Mouse (Mus musculus) right cerebral cortex, postnatal 25 days (tissue): ENCODE measurements around the gene Phox2b.

Experiments
- DNase-seq: peaks from one replicate; pipeline ENCODE4 v3.0.0; 2022

Phox2b gene

DNA sequence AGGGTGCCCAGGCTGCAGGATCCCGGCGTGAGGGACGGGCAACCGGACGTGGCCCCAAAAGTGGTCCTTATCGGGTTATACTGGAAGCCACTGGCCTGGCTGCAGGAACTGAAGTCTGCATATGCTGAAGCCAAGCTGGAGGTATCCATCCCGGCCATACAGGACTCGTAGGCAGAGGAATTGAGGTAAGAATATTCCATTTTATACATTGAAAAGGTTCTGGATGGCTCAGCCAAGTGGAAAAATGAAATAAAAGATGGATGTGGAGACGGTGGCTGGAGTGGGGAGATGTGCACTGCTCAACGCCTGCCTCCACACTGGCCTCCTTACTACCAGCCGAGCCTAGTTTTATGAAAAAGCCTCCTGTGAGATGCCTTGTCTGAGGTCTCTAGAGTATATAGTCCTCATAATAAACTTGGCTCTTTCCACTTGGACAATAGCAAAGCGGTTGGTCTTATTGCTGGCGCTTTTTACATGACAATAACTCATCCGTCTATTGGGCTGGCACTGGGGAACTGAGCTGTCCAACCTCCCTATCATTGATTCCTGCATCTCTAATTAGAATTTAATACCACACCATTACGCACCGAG is at the start of gene Phox2b:
TSS of gene Phox2b (minus strand) at position 569 of the 591 bp plus-strand sequence.
- DNase-seq, result peak; percentile 24

GRCm38 (mm10) chr5:67142622-67143021 is 43.5 kb upstream of the Phox2b start:
- no peak for DNase-seq

GRCm38 (mm10) chr5:67139052-67140015 is 40.2 kb upstream of the Phox2b start:
- DNase-seq, result no peak

DNA sequence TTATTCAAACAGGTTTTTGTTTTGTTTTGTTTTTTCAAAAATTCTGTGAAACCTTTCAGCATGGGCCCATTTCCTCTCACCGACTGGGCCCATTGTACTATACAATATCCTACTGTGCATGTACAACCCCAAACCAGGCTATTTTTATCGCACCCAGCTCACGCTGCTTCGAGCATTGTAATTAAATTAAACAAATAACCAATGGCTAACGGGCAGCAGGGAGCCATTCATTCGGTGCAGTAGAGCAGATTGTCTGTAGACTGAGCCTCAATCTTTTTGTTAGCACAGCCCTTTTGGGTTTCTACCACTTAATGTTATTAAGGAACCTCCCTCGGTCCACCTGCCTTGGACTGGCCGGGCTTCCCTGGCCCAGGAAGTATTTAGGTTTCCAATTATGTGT is 39.5 kb upstream of the Phox2b start:
- DNase-seq, result no peak

GRCm38 (mm10) chr5:67134698-67135097 is 35.6 kb upstream of the Phox2b start:
- DNase-seq, result no peak

DNA sequence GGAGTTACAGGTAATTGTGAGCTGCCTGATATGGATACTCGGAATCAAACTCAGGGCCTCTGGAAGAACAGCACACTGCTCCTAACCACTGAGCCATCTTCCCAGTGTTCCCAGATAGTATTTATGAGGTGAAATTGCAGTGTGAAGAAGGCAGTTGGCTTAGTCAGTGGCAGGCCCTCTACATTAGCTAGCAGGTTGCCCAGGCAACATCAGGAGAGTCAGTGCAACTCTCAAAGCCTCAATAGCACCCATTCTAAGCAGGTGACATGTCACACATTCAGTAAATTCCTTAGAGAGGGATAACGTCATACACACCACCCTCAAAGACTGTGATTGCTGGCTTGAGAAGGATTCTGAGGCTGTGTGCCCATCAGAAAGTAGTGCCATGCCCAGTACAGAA is 32.6 kb upstream of the Phox2b start:
- DNase-seq, result no peak

DNA sequence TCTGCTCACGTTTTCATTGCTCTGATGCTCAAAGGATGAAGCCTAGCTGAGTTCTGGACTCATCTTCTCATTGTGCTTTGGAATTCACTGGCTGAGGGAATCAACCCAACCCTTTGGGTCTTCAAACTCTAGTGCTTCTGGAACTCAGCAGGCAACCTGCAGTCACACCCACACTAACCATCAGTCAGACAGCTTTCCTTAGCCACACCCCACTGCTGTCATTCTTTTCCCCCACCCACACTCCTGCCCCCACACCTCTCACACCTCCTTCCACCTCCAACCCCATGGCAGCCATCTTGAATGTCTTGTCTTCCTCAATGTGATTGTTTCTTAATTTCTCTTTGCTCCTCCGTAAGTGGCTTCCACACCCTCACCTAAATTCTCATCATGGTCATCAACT is 7.2 kb upstream of the Phox2b start:
- no peak for DNase-seq

GRCm38 (mm10) chr5:67103016-67103415 is 3.9 kb upstream of the Phox2b start:
- DNase-seq, result no peak

- DNase-seq, result peak; percentile 4
These were observed 2.9 kb upstream of the Phox2b start for GRCm38 (mm10) chr5:67101793-67102600.

GRCm38 (mm10) chr5:67101395-67101760 is 2.3 kb upstream of the Phox2b start:
- DNase-seq, result no peak

GRCm38 (mm10) chr5:67100564-67101394 is 1.7 kb upstream of the Phox2b start:
- peak; percentile 5 for DNase-seq

GRCm38 (mm10) chr5:67099393-67100271 is 531 bp upstream of the Phox2b start:
- peak; percentile 27 for DNase-seq

DNA sequence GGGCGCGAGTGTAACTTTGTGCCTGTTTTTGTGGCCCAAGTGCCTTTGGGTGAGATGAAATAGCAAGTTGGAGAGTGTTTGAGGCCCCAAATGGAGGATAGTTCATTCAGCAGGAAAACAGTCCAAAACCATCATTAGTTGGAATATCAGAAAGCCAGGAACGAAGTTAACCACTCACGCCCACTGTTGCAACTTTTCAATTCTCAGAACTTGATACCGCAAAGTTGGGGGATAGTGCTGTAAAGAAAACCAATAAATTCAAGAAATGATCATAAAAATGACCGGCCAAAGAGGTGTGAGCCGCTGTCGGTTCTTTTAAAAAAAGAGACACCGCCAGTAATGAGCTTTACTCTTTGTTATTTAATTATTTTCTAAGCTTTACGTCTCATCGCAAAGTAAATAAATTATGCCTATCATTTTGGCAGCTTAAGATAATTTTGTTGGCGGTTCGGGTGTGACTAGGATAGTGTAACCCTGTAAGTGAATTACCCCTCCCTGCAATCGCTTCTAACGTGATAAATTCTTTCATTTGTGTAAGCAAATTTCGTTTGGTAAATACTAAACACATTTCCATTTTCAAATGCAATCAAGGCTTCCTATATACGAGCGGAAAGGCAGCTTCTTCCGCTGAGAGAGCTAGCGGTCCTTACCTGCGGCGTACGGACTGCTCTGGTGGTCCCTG is 909 bp downstream of the Phox2b start:
- DNase-seq, result no peak

DNA sequence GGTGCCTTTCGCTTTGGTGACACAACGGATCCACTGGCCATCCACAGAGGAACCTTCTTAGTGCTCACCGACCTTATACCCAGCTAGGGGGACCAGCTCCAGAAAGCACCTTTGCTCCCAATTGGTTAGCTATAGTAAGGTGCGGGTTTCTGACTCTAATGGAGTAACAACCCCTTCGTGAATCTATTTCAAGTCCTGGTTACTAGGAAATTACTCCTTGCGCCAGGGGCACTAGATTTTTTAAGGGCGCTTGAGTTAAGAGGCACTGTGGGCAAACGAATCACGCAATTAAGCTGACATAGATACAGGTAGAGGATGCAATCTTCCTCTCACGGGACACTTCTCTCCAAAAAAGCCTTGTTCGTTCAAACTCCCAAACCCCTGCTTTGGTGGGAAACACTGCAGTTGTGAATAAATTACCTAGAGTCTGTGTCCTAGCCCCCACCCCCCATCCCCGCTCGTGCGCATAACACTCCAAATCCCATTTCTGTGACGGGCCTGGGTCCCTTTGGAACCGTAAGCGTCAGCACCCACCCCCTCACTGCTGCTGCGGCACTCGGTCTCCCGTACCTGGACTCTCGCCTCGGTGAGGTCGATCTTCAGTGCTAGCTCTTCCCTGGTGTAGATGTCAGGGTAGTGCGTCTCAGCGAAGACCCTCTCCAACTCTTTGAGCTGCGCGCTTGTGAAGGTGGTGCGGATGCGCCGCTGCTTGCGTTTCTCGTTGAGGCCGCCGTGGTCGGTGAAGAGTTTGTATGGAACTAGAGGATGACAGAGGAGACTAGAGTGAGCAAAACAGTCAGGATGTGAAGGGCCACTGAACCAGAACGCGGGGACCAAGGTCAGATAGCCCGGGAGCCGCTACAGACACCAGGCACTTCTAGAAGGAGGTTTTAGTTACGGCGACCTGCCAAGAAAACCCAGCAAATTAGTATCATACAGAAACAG is 1.7 kb downstream of the Phox2b start:
- peak; percentile 19 for DNase-seq

DNA sequence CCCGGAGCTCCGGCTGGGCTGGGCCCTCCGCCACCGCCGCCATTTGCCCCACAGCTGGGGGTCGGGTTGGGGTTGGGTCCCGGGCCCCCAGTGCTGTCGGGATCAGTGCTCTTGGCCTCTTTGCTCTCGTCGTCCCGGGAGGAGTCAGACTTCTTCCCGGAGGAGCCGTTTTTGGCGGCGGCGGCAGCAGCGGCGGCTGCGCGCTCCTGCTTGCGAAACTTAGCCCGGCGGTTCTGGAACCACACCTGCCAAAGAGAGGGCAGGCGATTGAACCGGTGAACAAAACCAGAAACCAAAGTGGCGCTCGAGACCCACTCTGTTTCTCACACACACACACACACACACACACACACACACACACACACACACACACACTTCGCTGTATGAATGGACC is 2.7 kb downstream of the Phox2b start:
- peak; percentile 6 for DNase-seq

DNA sequence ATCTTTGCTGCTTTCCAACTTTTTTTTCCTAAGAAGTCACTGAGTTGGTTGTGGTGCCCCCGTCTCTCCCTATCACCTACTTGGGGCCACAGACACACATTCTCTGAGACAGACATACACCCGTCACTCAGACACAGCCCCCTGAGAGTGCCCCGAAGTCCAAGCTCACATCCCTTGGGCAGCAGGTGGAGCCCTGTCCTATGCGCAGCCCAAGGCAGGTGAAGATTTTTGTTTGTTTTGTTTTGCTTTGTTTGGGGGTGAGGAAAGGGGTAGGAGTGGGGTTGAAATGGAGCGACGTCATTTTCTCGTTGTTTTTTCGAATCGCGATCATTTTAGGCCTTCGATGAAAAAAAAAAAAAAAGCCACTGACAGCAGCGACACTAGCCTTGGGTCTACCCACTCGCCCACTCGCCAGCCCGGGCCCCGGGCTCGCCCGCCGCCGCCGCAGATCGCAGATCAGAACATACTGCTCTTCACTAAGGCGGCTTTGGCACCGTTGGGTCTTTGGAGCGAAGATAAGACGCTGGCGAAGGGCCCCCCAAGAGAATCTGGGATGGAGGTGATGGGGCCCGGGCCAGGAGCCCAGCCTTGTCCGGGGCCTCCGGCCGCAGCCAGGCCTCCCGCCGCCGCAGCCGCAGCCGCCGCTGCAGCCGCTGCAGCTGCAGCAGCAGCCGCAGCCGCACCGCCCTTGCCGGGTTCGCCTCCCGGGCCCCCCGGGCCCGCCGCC is 3.3 kb downstream of the Phox2b start:
- DNase-seq, result peak; percentile 8

- DNase-seq, result peak; percentile 5
These were observed 3.9 kb downstream of the Phox2b start for GRCm38 (mm10) chr5:67095153-67095552.

DNA sequence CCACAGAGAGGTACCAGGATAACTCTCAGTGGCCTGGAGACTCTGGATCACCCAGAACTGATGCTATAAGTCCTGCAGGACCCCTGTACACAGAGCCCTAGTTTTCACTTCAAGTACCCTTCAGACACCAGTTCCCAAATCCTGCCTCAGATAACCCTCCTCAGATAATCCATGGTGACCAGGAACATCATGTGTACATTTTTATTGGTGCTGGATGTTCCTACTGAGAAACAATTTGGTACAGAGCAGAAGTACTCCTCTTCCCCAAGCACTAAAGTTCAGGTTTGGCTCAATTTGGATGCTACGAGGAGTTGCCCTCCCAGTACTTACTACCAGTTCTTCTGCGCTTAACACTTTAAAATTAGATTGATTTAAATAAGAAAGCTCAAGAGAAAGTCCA is 5.1 kb downstream of the Phox2b start:
- no peak for DNase-seq

DNA sequence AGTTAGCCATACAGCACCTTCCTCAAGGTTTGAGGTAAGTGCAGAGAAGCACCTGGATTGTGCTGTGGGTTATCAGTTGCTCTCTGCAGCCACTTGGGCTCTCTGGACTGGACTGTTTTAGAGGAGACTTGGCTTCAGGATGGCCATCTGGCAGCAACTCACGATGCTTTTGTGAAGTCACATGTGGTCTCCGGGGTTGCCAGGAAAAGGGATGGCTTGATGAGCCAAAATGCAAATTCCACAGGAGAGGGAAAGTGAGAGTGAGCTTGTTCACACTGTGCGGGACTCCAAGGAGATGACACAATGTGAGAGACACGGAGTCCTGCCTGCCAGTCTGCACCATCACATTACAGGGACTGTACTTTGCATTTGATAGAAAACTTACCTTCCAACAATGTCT is 7.3 kb downstream of the Phox2b start:
- no peak for DNase-seq
